28 mouse cellular contexts compared by ENCODE assay signal in the genomic region with DNA sequence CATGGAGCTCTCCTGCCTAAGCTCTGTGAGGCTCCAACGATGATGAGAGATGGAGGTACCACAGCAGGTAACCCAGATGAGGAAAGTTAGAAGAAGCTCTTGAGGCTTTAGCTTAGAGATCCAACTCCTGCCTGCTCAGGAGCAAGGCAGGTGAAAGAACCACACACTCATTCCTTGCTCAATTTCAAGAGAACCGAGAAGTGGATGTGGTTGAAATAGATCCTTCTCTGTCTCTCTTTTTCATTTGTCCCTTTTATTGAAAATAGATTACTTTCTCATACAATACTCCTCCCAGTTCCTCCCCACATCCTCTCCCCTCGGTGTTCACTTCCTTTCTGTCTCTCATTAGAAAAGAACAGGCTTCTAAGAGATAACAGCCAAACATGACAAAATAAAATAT. TPM values are rescaled to one million over a fixed set of nuclear protein-coding genes. Genes with fewer than 3 reads are reported as not detected.
DNase-seq lines count a peak whose midpoint lies in the region; ATAC-seq lines count a peak whose summit lies in the region.
"Had no signal": no experiment of that assay in that cellular context is flagged by ENCODE, and none has a peak within 500 bp of the region (broad histone marks: within the 10 kb centered on the region; RNA-seq: fewer than 3 reads in every experiment).

No protein-coding gene starts in this region.

- ATAC-seq in CD4-positive, CD25-positive, alpha-beta regulatory T cell, adult 4 months = peak; percentile 94
- ATAC-seq in activated CD4-positive, CD25-positive, alpha-beta regulatory T cell, adult 4 months = peak; percentile 91
- peak; percentile 15; the same call in 1 of the 2 replicates for ATAC-seq in megakaryocyte, adult 5-6 weeks (ENCODE audit: poor library complexity, severe bottlenecking)
- ATAC-seq: forebrain, embryonic 15.5 days had no signal

- DNase-seq in 416B (ENCODE audit: low read depth) = peak; percentile 57
- no peak for DNase-seq in neural tube, embryonic 10.5 days (ENCODE audit: extremely low spot score, low spot score)
- no peak for DNase-seq in MN1 (ENCODE audit: low spot score)
- DNase-seq in cerebellum, adult 8-10 months = no peak
- DNase-seq: adrenal gland, postnatal 10 days; cerebellum, adult 9-10 months; heart, adult 11 months; kidney, adult 2 months; kidney, postnatal 36 days; retina, postnatal 1 day; right cerebral cortex, postnatal 14 days had no signal

RNA-seq across cellular contexts. Expression of a gene that starts 56.1 kb away (rescaled TPM):
- polyA plus RNA-seq in CD4-positive, CD25-positive, alpha-beta regulatory T cell, adult 4 months (2017; shearing (Covaris generic)) = 1 to 10 TPM; 1.4 to 1.8 TPM
- 1 to 10 TPM in 1 of 2 experiments, under 1 TPM in 1; 0.57 to 1.1 TPM for polyA plus RNA-seq in activated CD4-positive, CD25-positive, alpha-beta regulatory T cell, adult 4 months (2017; shearing (Covaris generic))
- 47.9 and 51.3 TPM in 2 replicates for total RNA-seq in megakaryocyte, adult 5-6 weeks (2015)
- total RNA-seq in megakaryocyte, adult 5-6 weeks (2017) = 38.5 and 47.3 TPM in 2 replicates
- total RNA-seq: gastrocnemius, adult 8-10 months; heart, postnatal 25 days; layer of hippocampus, adult 8-10 months; layer of hippocampus, postnatal 25 days; left cerebral cortex, adult 8-10 months; left cerebral cortex, postnatal 36 days; midbrain, postnatal 0 days had no signal
- polyA plus RNA-seq: embryonic facial prominence, embryonic 13.5 days; forebrain, embryonic 10.5 days; forebrain, embryonic 15.5 days; hindbrain, embryonic 13.5 days; midbrain, embryonic 12.5 days; midbrain, postnatal 0 days; myocyte; neural tube, embryonic 14.5 days had no signal

Comparison
In these comparisons a context has a peak if more than half of its experiments do, and no peak if none do; other contexts are left out.
1. ATAC-seq: peak in every context shown above with its lines; median percentile 94 in CD4-positive, CD25-positive, alpha-beta regulatory T cell, adult 4 months; 91 in activated CD4-positive, CD25-positive, alpha-beta regulatory T cell, adult 4 months; 15 in megakaryocyte, adult 5-6 weeks.